ENCODE assay signal across 8 mouse cellular contexts in genomic region chr13:49341831-49342722, GRCm38 (mm10). TPM values are rescaled to one million over a fixed set of nuclear protein-coding genes. Genes with fewer than 3 reads are reported as not detected.
DNase-seq lines count a peak whose midpoint lies in the region; ATAC-seq and TF ChIP-seq lines count a peak whose summit lies in the region.

No protein-coding gene starts in this region.

- TF ChIP-seq POLR2A in cortical plate, adult 2 months (IDR thresholded peaks at IDR 0.05; ENCODE audit: extremely low read depth, insufficient read depth, low read length), result no peak

- 0 out of 2 replicates have a peak overlapping the region, but pooled peaks have one; percentile 56 for H3K27ac ChIP-seq in kidney, embryonic 16.5 days (ENCODE audit: low read length)
- peak overlapping the region; percentile 25 for H3K27ac ChIP-seq in cortical plate, adult 2 months (ENCODE audit: insufficient read depth, low read length)
- H3K27ac ChIP-seq in hindbrain, embryonic 12.5 days, result peak overlapping the region; percentile 72

- ATAC-seq in kidney, embryonic 16.5 days (ENCODE audit: low FRiP score, low TSS enrichment), result peak; percentile 37
- ATAC-seq in hindbrain, embryonic 12.5 days (ENCODE audit: low FRiP score), result peak; percentile 33

- peak overlapping the region; percentile 97 for H3K4me3 ChIP-seq in kidney, embryonic 16.5 days (ENCODE audit: low read length)
- peak overlapping the region; percentile 66 for H3K4me3 ChIP-seq in cortical plate, adult 2 months (ENCODE audit: insufficient read depth, low read length)
- peak overlapping the region; percentile 75 for H3K4me3 ChIP-seq in hindbrain, embryonic 12.5 days

- intact Hi-C loops in gastrocnemius, postnatal 36 days (cut with DNase I), result loop anchor here (5.0 kb wide), 1 partner anchor 310 kb away; the partner anchor contains the start of genes Cenpp and Nol8

- TF ChIP-seq CTCF in cortical plate, adult 2 months (IDR thresholded peaks at IDR 0.05; ENCODE audit: extremely low read depth, insufficient read depth, low read length), result no peak

- H3K9ac ChIP-seq in kidney, embryonic 16.5 days (replicated peaks; ENCODE audit: low read length), result peak overlapping the region; percentile 92
- peak overlapping the region; percentile 81 for H3K9ac ChIP-seq in hindbrain, embryonic 12.5 days

- 5% methylated on average over 25 of the region's 25 CpGs for WGBS in kidney, embryonic 16.5 days
- 9% methylated on average over 25 of the region's 25 CpGs for WGBS in hindbrain, embryonic 12.5 days

- peak overlapping the region; percentile 84 for H3K4me2 ChIP-seq in kidney, embryonic 16.5 days (replicated peaks; ENCODE audit: low read depth, low read length)
- peak overlapping the region; percentile 72 for H3K4me2 ChIP-seq in hindbrain, embryonic 12.5 days (replicated peaks)

- DNase-seq in kidney, adult 18-20 months, result no peak
- peak; percentile 33 for DNase-seq in mesoderm, embryonic 11.5 days (ENCODE audit: low read depth, low spot score)
- DNase-seq in gastrocnemius, postnatal 36 days, result no peak
- DNase-seq in ovary, adult 18-20 months (ENCODE audit: low spot score), result no peak
- no peak for DNase-seq in ovary, postnatal 36 days (ENCODE audit: low spot score)

- H3K9me3 ChIP-seq in kidney, embryonic 16.5 days (ENCODE audit: low read length), result no peaks in the 10 kb centered on the region
- H3K9me3 ChIP-seq in hindbrain, embryonic 12.5 days (replicated peaks), result no peaks in the 10 kb centered on the region

- no peaks in the 10 kb centered on the region for H3K36me3 ChIP-seq in kidney, embryonic 16.5 days (ENCODE audit: insufficient read depth, low read length)
- H3K36me3 ChIP-seq in hindbrain, embryonic 12.5 days, result no peaks in the 10 kb centered on the region

- H3K4me1 ChIP-seq in kidney, embryonic 16.5 days (ENCODE audit: insufficient read depth, low read length), result peaks cover 30% of the 10 kb centered on the region
- peaks cover 15% of the 10 kb centered on the region for H3K4me1 ChIP-seq in cortical plate, adult 2 months (ENCODE audit: control insufficient read depth, insufficient read depth, low read length)
- peaks cover 56% of the 10 kb centered on the region for H3K4me1 ChIP-seq in hindbrain, embryonic 12.5 days

- H3K27me3 ChIP-seq in kidney, embryonic 16.5 days (ENCODE audit: insufficient read depth, low read length), result no peaks in the 10 kb centered on the region
- H3K27me3 ChIP-seq in hindbrain, embryonic 12.5 days, result no peaks in the 10 kb centered on the region

RNA-seq across cellular contexts. Expression of gene Bicd2, which starts 0.7 kb away (rescaled TPM):
- polyA plus RNA-seq in kidney, embryonic 16.5 days (2015; fragmentation: Nextera tagmentation; extraction: Ambion mirVana), result 27.9 and 29.4 TPM in 2 replicates
- polyA plus RNA-seq in cortical plate, adult 2 months (2012; rRNA removed), result 49.5 and 52.0 TPM in 2 replicates
- polyA plus RNA-seq in hindbrain, embryonic 12.5 days (2016; fragmentation: Nextera tagmentation; extraction: Ambion mirVana), result 40.7 and 44.2 TPM in 2 replicates
- 10 to 100 TPM; 23.3 to 24.5 TPM for total RNA-seq in gastrocnemius, postnatal 36 days (2021)

RNA-seq across cellular contexts. Expression of gene Fgd3, which starts 22.0 kb away (rescaled TPM):
- polyA plus RNA-seq in kidney, embryonic 16.5 days (2015; fragmentation: Nextera tagmentation; extraction: Ambion mirVana), result 1.0 and 1.1 TPM in 2 replicates
- polyA plus RNA-seq in cortical plate, adult 2 months (2012; rRNA removed), result 5.8 and 6.2 TPM in 2 replicates
- 1.1 and 1.2 TPM in 2 replicates for polyA plus RNA-seq in hindbrain, embryonic 12.5 days (2016; fragmentation: Nextera tagmentation; extraction: Ambion mirVana)
- total RNA-seq in gastrocnemius, postnatal 36 days (2021), result under 1 TPM; 0.87 to 0.99 TPM
